Mouse (Mus musculus) left cerebral cortex, postnatal 25 days (tissue): ENCODE results near the gene Cyp2d11. TPM values are rescaled to one million over a fixed set of nuclear protein-coding genes. Genes with fewer than 3 reads are reported as not detected.

Source experiments
- DNase-seq, 2 experiments: peaks; one replicate each; pipeline ENCODE4 v3.0.0; 2022; ENCODE audit warnings: low spot score in 2 of 2, mixed read lengths in 1 of 2
- intact Hi-C: fragments of 180-260 bp; cut with DNase I; formaldehyde crosslinking; loops from one replicate; pipeline ENCODE4 v1.15.1; 2025
- microRNA-seq, 2 experiments: library from miRNA; unstranded; fragments of <30 nt; microRNA quantifications; one replicate each; pipeline ENCODE4 v1.2.0; 2022
- total RNA-seq, 2 experiments: library from RNA; stranded (reverse); gene quantifications; 2 replicates each; pipeline ENCODE4 v1.2.3; 2021

Gene Cyp2d11
- total RNA-seq, 2 experiments from 2014 or later = 0.53 TPM; not detected in 1

DNA sequence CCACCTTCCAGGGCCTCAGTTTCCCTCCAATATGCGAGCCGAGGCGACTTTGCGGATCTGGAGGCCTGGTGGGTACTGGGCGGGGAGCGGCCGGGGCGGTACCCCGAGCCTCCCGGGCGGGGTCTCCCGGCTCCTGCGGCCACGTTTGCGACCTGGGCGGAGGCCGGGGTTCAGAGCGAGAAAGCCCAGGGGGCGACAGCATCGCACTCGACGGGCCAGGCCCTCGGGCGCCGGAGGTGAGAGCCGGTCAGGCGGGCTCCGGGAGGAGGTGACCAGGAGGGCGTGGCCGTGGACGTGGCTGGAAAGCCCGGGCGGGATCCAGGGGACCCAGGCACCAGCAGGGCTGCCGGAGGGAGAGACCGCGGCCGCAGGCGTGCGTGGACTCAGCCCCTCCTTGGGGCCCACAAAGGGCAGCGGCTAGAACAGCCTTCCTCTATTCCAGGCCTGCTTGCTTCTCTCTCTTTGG is 52.8 kb downstream of the Cyp2d11 start:
- DNase-seq = no peak
- intact Hi-C loops = no loop called here

DNA sequence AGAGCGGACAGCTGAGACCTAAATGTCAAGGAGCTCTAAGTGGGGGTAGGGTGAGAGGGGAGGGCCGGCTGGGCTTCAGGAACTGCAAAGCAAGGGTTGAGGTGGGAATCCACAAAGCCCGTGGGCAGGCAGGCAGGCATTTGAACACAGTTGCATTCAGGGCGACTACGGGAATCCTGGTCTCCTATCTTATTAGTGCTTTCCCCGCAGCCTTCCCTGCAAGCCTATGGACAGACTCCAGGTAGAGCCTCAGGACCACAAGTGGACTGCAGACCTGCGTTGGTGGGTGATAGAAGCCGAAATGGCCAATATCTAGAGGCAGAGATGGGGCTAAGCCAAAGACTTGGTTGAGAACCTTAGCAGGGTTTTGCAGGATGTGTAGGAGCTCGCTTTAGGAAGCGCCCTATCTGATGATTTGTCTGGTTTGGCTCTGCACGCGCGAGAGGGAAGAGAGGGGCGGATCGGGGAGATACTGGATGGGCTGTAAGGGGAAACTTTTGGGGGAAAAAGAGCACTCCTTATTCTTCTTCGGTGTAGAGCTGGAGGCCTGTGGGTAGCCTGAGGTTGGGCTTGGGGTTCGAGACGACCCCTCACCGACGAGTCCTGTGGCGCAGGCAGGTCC is 53.3 kb downstream of the Cyp2d11 start:
- DNase-seq = no peak
- intact Hi-C loops = no loop called here

DNA sequence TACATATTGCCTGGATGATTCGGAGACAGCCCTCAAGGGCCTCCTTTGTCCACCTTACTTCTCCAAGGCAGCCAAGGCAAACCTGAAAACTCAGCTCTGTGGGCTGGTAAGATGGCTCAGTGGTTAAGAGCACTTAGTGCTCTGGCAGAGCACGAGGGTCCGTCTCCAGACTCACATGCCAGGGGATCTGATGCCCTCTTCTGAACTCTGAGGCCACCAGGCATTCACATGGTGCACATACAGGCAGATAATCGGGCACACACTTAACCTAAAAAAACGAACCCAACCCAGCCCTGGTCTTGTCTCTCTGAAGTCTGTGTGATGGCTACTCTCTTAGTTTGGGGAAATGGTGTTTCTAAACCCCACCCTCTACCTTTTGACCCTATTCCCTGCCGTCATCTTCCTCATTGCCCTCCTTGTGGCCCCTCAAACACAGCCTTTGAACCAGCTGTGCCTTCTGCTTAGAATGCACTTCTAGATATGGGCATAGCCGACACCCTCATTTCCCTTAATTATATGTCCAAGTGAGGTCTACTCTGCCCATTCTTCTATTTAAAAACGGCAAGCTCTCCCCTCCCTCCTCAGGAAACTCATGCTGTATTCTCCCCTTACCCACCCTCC is 54.1 kb downstream of the Cyp2d11 start:
- intact Hi-C loops = loop anchor here (5.0 kb wide), 1 partner anchor 62 kb away; no protein-coding TSS in a partner anchor
- no peak for DNase-seq

Small RNA genes within 50 kb of the gene (microRNA-seq; reads per million reads assigned to microRNA genes)
- gene Gm25990 (0 reads per million in 2 experiments), gene Gm27331 (0 reads per million in 2 experiments), gene Mir7684 (0 reads per million in 2 experiments)

Other genes starting within 250 kb of the Cyp2d11 start
- gene Srebf2, start 246.8 kb downstream of the Cyp2d11 start, total RNA-seq = 100 to 1,000 TPM; 179 to 183 TPM
- 1 to 10 TPM; 2.3 to 4.2 TPM for gene Shisa8, start 181.2 kb downstream of the Cyp2d11 start, total RNA-seq
- under 1 TPM; 0.41 TPM for gene Tnfrsf13c, start 169.7 kb downstream of the Cyp2d11 start, total RNA-seq
- gene Cenpm, start 149.3 kb downstream of the Cyp2d11 start, total RNA-seq = 1 to 10 TPM; 3.5 to 3.9 TPM
- gene 1500009C09Rik, start 141.6 kb downstream of the Cyp2d11 start, total RNA-seq = 100 to 1,000 TPM in 1 of 2 experiments, 10 to 100 TPM in 1; 99.5 to 102 TPM
- gene Sept3, start 119.1 kb downstream of the Cyp2d11 start, total RNA-seq = 100 to 1,000 TPM; 436 to 478 TPM
- not detected for gene Wbp2nl, start 95.1 kb downstream of the Cyp2d11 start, total RNA-seq
- 10 to 100 TPM; 30.4 to 38.0 TPM for gene Naga, start 55.1 kb downstream of the Cyp2d11 start, total RNA-seq
- under 1 TPM; 0.46 to 0.53 TPM for gene Pheta2, start 55.1 kb downstream of the Cyp2d11 start, total RNA-seq
- 100 to 1,000 TPM; 136 to 138 TPM for gene Smdt1, start 55.1 kb downstream of the Cyp2d11 start, total RNA-seq
- 100 to 1,000 TPM; 191 to 196 TPM for gene Ndufa6, start 39.7 kb downstream of the Cyp2d11 start, total RNA-seq
- gene Cyp2d22, start 13.8 kb downstream of the Cyp2d11 start, total RNA-seq = 10 to 100 TPM; 34.4 TPM
- not detected for gene Cyp2d10, start 13.2 kb upstream of the Cyp2d11 start, total RNA-seq
- not detected for gene Cyp2d9, start 39.4 kb upstream of the Cyp2d11 start, total RNA-seq
- not detected for gene Cyp2d12, start 161.1 kb upstream of the Cyp2d11 start, total RNA-seq
- gene Cyp2d34, start 226.9 kb upstream of the Cyp2d11 start, total RNA-seq = not detected